In the genomic region with DNA sequence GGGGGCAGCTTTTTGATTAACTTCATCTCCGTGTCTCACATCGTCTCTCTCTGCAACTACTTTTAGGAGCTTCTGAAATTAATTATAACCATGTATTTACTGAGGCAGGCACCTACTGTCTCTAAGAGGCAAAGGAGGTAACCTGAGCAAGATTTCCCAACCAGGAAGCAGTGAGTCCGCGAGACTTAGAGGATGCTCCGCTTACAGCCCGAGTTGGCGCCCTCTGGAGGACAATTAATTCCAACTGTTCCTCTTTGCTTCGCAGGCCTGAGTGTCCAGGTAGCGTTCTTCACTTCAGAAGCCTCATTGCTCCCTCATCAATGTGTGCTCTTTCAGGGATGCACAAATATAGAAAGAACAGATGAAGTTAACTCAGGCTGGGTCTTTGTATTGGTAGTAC, we compare ENCODE assay signal across 8 mouse cellular contexts.
A peak's percentile ranks its signal among the peaks of the same experiment; 100 is the strongest.
DNase-seq lines count a peak whose midpoint lies in the region; TF ChIP-seq lines count a peak whose summit lies in the region.

No protein-coding gene starts in this region.

- H3K4me3 ChIP-seq in layer of hippocampus, adult 2 months, result 0 out of 2 replicates have a peak overlapping the region, but pooled peaks have one; percentile 13
- H3K4me3 ChIP-seq in lung, adult 2 months (replicated peaks; ENCODE audit: extremely low read depth, low read depth, low read length), result no peak overlapping the region

- peak; percentile 88 for TF ChIP-seq CTCF in layer of hippocampus, adult 2 months (conservative IDR thresholded peaks at IDR 0.05)
- TF ChIP-seq CTCF in lung, adult 2 months (IDR thresholded peaks at IDR 0.05; ENCODE audit: insufficient read depth, low read length), result peak; percentile 82

- no peak for TF ChIP-seq POLR2A in lung, adult 2 months (IDR thresholded peaks at IDR 0.05; ENCODE audit: borderline replicate concordance, extremely low read depth, low read depth, low read length)

- H3K27ac ChIP-seq in layer of hippocampus, adult 2 months, result no peak overlapping the region

- DNase-seq in urinary bladder, postnatal 25 days (ENCODE audit: low spot score), result peak; percentile 56
- DNase-seq in urinary bladder, postnatal 10 days (ENCODE audit: low spot score), result no peak
- peak; percentile 69 to 86 for DNase-seq in cerebellum, postnatal 25 days
- DNase-seq in gastrocnemius, postnatal 25 days, result peak; percentile 10
- peak; percentile 44 to 72 for DNase-seq in layer of hippocampus, adult 2 months (ENCODE audit: low spot score in 2 of 2)
- peak; percentile 57 for DNase-seq in lung, adult 2 months
- peak; percentile 68 to 77 for DNase-seq in right cerebral cortex, postnatal 10 days (ENCODE audit: low spot score in 2 of 2)
- no peak for DNase-seq in Muller cell, postnatal 12 days (ENCODE audit: inconsistent ontology term)

- H3K4me1 ChIP-seq in lung, adult 2 months (ENCODE audit: control insufficient read depth, insufficient read depth, low read length), result no peaks in the 10 kb centered on the region; the same call in 1 of the 2 replicates

- WGBS in lung, adult 2 months, result 24% methylated on average over 9 of the region's 9 CpGs

Comparison
In these comparisons a context has a peak if more than half of its experiments do, and no peak if none do; other contexts are left out.
1. DNase-seq: peak in urinary bladder, postnatal 25 days (single experiment), cerebellum, postnatal 25 days (2 of 2), gastrocnemius, postnatal 25 days (single experiment), layer of hippocampus, adult 2 months (2 of 2), lung, adult 2 months (single experiment) and right cerebral cortex, postnatal 10 days (2 of 2); none in urinary bladder, postnatal 10 days (single experiment) and Muller cell, postnatal 12 days (single experiment).